Mouse (Mus musculus) thymus, postnatal 10 days (tissue): Measurements from ENCODE around the gene Klc1.
A peak's percentile ranks its signal among the peaks of the same experiment; 100 is the strongest.

ENCODE experiments used
- DNase-seq, 2 experiments: peaks; one replicate each; pipeline ENCODE4 v3.0.0; 2021; ENCODE audit warnings: low spot score in 2 of 2

Gene Klc1

DNA sequence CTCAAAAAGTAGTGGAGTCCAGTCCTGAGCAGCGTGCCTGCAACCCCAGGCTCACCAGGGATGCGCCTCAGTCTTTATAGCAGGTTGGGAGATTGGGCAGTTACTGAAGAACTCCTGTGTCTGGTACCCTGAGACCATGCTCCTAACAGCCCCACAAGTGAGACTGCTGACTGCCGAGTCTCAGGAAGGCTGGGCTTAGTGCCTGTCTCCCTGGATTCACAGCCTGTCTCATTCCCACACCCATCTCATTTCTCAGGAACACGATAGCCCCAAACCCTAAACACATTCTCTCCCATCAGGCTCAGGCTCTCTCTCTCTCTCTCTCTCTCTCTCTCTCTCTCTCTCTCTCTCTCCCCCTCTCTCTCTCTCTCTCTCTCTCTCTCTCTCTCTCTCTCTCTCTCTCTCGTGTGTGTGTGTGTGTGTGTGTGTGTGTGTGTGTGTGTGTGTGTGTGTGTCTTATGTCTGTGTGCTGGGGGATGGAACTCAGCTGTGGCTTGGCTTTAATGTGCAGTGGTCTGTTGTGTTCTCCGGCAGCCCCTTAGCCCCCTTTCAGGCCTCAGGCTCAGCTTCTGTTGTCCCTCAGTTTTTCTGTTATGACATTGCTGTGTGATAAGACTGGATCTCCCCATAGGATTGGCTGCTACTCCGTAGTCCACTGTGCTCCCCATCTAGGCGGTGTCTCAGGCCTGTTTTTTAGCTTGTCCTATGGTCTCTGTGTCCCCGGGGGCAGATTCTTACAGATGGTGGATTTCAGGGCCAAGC lies 11.3 kb downstream of the Klc1 start:
- DNase-seq = no peak

GRCm38 (mm10) chr12:111770651-111771050 lies 12.0 kb downstream of the Klc1 start:
- DNase-seq = no peak

DNA sequence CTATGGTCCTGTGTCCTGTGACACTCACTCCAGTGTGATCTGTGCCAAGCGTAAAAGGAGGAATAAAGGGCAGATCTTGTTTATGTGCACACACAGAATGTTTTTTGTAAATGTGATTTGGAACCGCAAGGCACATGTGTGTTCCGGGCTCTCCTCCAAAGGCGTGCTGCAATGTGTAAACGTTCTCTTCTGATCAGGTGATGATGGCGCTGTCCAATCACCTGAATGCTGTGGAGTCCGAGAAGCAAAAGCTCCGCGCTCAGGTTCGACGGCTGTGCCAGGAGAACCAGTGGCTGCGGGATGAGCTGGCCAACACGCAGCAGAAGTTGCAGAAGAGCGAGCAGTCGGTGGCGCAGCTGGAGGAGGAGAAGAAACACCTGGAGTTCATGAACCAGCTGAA lies 15.5 kb downstream of the Klc1 start:
- DNase-seq = no peak

DNA sequence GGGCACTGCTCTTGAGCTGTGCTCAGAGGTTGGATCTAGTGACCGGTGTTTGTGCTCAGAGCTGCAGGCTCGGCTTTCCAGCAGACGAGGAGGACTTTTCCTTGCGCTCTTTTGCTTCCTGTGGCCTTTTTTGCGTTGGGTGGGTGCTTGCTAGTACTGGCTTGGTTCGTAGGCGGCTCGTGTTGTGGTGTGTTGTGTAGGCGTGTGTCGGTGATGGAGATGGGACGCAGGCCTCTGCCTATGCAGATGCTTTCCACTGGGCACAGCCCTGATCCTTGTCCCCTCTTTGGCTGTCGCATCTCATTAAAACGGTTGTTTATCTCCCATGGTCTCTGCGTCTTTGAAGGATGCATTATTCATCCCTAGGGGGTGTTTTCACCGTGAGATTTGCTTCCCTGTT lies 16.2 kb downstream of the Klc1 start:
- no peak for DNase-seq

- DNase-seq = no peak
These were observed 19.3 kb downstream of the Klc1 start for GRCm38 (mm10) chr12:111777919-111778318.

DNA sequence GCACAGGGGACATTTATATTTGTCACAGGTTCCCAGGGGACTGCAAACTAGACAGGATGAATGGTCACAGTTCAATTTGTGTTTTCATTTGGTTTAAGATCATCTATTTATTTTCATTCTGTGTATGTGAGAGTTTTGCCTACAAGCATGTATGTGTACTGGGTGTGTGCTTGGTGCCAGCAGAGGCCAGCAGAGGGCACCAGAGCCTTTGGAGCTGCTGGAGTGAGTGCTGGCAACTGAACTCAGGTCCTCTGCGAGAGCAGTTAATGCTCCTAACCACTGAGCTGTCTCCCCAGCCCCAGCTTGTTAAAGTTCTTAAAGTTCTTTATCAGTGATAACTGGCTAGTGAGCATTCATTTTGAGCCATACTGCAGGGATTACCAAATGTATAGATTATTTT lies 20.9 kb downstream of the Klc1 start:
- DNase-seq = no peak

DNA sequence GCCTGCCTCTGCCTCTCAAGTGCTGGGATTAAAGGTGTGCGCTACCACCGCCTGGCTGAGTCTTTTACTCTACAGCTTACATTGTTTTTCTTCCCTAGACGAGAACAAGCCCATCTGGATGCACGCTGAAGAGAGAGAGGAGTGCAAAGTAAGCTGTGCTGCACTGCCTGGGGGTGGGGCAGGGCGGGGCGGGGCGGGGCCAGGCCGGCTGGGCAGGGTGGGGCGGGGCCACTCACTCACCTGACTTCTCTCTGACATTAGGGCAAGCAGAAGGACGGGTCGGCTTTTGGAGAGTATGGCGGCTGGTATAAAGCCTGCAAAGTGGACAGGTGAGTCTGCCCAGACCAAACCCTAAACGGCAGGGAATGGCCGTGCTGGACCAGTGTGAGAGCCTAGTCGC lies 26.5 kb downstream of the Klc1 start:
- DNase-seq = no peak

- DNase-seq = no peak
These were observed 28.4 kb downstream of the Klc1 start for GRCm38 (mm10) chr12:111787015-111787414.

- no peak for DNase-seq
These were observed 31.4 kb downstream of the Klc1 start for GRCm38 (mm10) chr12:111790090-111790489.

DNA sequence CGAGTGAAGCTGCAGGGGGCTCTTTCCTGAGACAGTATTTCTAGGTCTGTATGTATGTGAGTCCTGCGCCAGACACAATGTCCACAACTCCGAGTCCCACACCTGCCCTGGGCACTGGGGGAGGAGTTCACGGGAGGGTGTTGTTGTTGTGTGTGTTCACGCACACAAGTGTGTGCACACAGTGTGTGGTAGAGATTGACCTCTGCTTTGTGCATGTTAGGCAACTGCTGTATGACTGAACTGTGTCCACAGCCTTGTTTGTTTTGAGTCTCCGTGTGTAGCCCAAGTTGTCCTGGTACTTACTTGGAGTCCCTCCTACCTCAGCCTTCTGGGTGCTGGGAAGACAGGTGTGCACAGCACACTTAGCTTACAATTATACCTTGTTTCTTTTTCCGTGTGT lies 32.0 kb downstream of the Klc1 start:
- DNase-seq = no peak

- DNase-seq = no peak
These were observed 32.9 kb downstream of the Klc1 start for GRCm38 (mm10) chr12:111791474-111792104.

- no peak for DNase-seq
These were observed 35.5 kb downstream of the Klc1 start for GRCm38 (mm10) chr12:111794102-111794501.

DNA sequence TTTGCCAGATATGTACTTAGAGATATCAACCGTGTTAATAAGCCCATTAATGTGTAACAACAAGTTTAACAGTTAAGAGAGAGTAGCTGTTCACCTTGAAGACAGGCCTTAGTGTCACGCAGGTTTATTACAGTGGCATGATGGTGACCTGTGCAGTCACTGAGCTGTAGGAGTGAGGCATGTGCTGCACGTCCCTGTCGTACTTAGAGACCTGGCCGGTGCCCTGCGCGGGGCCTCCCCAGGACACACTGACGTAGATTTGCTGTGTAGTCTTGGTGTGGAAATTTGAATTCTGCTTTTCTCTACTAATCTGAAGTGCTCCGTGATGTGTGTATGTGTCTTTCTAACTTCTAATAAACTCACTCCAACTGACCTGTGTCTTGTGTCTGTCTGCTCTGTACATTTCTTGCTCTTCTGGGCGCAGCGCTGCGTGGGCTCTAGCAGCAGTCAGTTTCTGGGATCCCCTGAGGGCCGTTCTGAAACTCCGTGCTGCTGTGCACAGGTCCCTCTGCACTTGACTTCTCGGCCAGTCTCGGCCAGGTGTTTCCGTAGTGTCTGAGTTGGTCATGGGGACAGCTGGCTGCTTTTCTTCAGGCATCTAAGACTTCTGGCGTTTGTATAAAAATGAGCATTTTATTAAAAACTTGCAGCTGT lies 36.0 kb downstream of the Klc1 start:
- no peak for DNase-seq

GRCm38 (mm10) chr12:111795180-111795895 lies 36.7 kb downstream of the Klc1 start:
- DNase-seq = no peak

GRCm38 (mm10) chr12:111797251-111797650 lies 38.6 kb downstream of the Klc1 start:
- DNase-seq = no peak

GRCm38 (mm10) chr12:111798493-111798892 lies 39.8 kb downstream of the Klc1 start:
- DNase-seq = no peak

DNA sequence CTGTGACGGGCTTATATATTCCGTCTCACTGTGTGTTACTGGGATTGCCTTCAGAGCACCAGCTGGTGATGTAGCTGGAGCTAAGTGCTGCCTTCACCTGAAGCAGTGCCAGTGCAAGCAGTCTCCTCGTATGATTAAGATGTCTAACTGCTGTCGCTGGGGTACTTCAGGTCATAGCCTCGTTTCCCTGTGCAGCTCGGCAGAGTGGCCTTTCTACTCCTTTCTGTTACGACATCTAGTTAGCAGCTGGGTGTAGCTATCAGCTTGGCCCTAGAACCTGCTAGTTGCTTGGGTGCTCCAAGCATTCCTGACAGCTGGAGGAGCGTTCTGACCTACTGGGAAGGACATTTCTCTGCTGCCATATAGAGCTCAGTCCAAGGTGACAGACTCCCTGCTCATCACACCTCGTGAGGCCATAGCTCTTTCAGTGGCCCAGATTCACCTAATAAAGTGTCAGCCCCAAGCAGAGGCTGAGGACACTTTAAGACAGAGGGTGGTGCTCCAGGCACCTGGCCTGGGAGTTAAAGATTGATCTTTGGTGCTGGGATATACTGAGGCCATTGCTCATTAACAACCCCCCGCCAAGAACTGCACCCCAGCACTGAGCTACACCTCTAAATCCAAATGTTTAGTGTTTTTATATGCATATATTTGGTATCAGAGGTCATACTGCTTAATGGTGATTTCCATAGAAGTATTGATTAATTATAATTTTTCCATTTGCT lies 42.0 kb downstream of the Klc1 start:
- DNase-seq = no peak

DNA sequence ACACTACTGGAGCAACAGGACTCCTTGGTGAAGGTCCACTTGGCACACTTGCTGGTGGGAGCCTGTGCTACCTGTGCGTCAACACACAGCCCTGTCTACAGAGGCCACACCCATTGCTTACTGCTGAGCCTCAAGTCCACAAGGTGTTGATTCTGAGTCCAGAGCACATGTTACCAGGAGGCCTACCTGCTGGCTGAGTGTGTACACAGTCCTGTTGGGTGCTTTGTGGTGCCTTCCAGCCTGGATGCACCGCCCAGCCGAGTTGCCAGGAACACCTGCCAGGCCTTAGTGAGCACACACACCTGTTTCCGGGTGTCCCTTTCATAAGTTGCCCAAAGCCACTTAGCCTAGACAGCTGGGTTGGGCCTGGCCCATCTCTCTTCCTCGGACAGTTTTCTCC lies 44.9 kb downstream of the Klc1 start:
- no peak for DNase-seq

DNA sequence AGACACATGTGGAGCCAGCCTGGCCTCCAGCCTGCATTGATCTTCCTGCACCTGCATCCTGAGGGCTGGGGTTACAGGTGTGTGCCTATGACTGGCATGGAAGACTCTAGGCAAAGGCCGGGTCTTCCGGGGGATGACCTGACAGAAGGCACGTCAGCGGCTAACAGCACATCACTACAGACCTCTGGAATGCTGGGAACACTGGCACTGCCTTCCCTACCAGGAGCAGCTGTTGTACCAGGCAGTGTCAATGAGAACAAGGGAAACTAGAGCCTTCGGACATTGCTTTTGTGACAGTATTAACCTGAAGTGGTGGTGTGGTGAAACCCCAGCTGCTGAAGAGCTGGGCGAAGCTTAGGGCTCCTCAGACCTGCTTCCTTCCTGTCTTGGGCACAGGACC lies 50.1 kb downstream of the Klc1 start:
- DNase-seq = no peak

- peak; percentile 52 to 72 for DNase-seq
These were observed 51.1 kb downstream of the Klc1 start for GRCm38 (mm10) chr12:111809762-111810161.

DNA sequence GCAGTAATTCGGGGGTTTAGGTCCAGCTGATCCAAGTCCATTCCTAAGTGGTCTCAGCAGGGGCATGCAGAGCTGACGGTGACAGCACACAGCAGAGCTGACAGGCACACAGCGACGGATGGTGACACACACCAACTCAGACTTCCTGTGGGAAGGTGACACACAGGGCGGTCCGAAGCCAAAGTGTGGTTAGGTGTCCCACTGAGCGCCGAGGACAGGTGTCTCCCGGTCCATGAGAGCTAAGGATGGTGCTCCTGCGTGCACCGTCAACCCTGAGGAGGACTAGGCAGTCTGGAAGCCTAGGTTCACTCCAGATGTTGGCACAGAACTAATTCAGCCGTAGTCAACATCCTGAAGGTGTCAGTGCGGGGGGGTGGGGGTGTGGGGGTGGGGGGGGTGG lies 53.4 kb downstream of the Klc1 start:
- no peak for DNase-seq

DNA sequence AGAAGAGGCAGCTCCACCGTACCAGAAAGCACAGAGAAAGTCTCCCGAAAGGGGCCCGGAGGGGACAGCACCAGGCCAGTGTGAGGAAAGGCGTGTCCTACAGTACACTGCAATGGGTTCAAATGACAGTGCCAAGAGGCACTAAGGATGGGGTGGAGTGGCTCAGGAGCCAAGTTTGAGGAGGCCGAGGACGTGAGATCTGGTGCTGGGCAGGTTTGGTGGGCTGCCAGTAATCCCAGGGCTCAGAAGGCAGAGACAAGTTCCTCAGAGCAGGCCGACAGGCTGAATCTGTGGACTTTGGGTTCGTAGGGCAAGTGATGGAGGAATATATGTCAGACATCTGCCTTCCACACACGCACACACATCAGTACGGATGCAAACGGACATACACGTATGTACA lies 54.0 kb downstream of the Klc1 start:
- no peak for DNase-seq
